Mouse (Mus musculus): Measurements from ENCODE around the gene Hp1bp3. TPM values are rescaled to one million over a fixed set of nuclear protein-coding genes. Genes with fewer than 3 reads are reported as not detected.
A peak's percentile ranks its signal among the peaks of the same experiment; 100 is the strongest.

The Hp1bp3 gene
- polyA plus RNA-seq (2016; fragmentation: Nextera tagmentation; extraction: Ambion mirVana), result 160 and 177 TPM in 2 replicates

DNA sequence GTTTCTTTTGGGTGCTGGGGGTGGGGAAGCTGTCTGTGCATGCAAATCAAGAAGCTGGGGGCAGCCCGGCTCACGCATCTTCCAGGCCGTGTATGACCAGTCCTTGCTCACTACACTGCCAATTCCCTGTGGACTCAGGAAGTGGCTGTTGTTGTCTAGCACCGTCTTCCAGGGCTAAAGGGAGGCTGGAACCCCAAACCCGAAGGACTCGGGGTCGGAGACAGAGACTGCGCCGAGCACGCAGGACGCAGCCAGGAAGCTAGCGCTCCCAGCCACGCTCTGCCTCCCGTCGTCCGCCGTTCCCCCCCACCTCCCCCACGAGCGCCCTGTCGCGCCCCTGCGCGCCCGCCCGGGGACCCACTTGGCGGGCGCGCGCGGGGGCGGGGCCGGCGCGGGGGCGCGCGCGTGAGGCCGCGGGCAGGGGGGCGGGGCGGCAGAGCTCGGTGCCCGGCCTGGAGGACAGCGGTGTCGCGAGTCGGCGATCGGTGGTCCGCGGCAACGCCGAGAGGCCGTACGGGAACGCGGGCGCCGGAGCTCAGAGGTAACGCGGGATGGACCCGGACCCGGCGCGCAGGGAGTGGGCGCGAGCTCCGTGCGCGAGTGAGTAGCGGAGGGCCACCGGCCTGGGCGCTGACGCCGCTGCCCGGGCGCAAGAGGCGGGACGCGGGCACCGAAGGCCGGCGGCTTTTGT lies at the start of gene Hp1bp3:
TSS of gene Hp1bp3 (plus strand) at position 97 of the 691 bp plus-strand sequence.
- peak; percentile 90 for DNase-seq (ENCODE audit: low spot score)
- peak within 1 kb of the TSS; percentile 99 for H3K4me3 ChIP-seq

DNA sequence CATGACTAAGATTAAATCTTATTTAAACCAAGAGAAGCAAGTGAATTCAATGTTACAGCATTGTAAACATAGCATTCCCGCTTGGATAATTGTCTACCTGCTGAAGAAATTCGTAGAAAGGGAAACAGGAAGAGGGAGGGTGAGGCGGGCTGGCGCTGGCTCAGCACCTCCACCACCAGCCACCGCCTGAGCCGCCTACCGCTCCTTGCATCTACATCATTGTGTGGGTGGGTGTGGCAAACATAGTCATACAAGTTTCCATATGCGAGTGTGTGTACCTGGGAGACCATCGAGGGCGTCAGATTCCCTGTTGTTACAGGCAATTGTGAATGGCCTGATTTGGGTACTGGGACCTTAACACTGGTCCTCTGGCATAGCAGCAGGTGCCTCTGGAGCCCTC lies 49.6 kb upstream of the Hp1bp3 start:
- peaks cover 99% of the 10 kb centered on the region for H3K36me3 ChIP-seq (replicated peaks)

More for the DNA sequence above, at the start of gene Hp1bp3:
- Histone ChIP-seq H3K4me1 (peaks cover 35% of the 10 kb centered on the region), H3K36me3 (replicated peaks) (peaks cover 30% of the 10 kb centered on the region), H3K27me3 (replicated peaks; ENCODE audit: low read depth, poor library complexity, severe bottlenecking) (no peaks in the 10 kb centered on the region), H3K27ac (replicated peaks) (peak within 1 kb of the TSS; percentile 100), H3K9me3 (no peaks in the 10 kb centered on the region)
- WGBS, result under 1% methylated on average over 84 of the region's 84 CpGs

DNA sequence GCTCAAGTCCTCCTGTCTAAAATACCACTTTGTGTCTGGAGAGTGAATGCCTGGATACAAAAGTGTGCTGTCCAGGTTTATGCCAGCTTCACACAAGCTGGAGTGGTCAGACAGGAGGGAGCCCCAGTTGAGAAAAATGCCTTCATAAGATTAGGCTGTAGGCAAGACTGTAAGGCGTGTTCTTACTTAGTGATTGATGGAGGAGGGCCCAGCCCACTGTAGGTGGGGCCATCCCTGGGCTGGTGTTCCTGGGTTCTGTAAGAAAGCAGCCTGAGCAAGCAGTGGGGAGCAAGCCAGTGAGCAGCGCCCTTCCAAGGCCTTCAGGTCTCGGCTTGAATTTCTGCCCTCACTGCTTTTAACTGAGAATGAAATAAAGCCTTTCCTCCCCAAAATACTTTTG lies 47.9 kb upstream of the Hp1bp3 start:
- Histone ChIP-seq H3K36me3 (replicated peaks) (peaks cover 99% of the 10 kb centered on the region), H3K4me3 (no peak overlapping the region), H3K9me3 (no peaks in the 10 kb centered on the region), H3K27ac (replicated peaks) (no peak overlapping the region), H3K27me3 (replicated peaks; ENCODE audit: low read depth, poor library complexity, severe bottlenecking) (no peaks in the 10 kb centered on the region), H3K4me1 (no peaks in the 10 kb centered on the region)
- no peak for DNase-seq (ENCODE audit: low spot score)
- 83% methylated on average over 3 of the region's 3 CpGs for WGBS

More for the DNA sequence above, 49.6 kb upstream of the Hp1bp3 start:
- DNase-seq (ENCODE audit: low spot score), result no peak
- no peak overlapping the region for H3K4me3 ChIP-seq
- no peaks in the 10 kb centered on the region for H3K4me1 ChIP-seq
- 95% methylated on average over 10 of the region's 10 CpGs for WGBS
- H3K9me3 ChIP-seq, result no peaks in the 10 kb centered on the region
- H3K27ac ChIP-seq (replicated peaks), result no peak overlapping the region
- no peaks in the 10 kb centered on the region for H3K27me3 ChIP-seq (replicated peaks; ENCODE audit: low read depth, poor library complexity, severe bottlenecking)

DNA sequence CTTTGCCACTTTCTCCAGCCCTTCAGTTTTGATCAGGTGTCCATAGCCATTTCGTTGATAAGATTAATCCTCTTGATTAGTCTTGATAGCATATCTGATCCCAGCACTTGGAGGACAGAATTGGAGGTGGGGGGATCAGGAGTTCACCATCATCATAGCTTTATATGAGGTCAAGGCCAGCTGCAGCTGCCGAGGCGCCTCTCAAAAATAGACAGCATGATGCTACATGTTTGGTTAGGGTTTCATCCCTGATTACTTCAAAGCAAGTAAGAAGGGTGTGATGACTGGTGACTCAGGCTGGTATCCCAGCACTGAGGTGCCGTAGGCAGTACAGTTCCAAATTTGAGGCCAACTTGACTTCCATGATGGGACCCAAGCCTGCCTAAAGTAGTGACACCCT lies 46.7 kb upstream of the Hp1bp3 start:
- Histone ChIP-seq H3K36me3 (replicated peaks) (peaks cover 100% of the 10 kb centered on the region), H3K4me1 (no peaks in the 10 kb centered on the region), H3K27me3 (replicated peaks; ENCODE audit: low read depth, poor library complexity, severe bottlenecking) (no peaks in the 10 kb centered on the region), H3K9me3 (no peaks in the 10 kb centered on the region), H3K27ac (replicated peaks) (no peak overlapping the region), H3K4me3 (no peak overlapping the region)
- DNase-seq (ENCODE audit: low spot score), result no peak
- 91% methylated on average over 4 of the region's 4 CpGs for WGBS

DNA sequence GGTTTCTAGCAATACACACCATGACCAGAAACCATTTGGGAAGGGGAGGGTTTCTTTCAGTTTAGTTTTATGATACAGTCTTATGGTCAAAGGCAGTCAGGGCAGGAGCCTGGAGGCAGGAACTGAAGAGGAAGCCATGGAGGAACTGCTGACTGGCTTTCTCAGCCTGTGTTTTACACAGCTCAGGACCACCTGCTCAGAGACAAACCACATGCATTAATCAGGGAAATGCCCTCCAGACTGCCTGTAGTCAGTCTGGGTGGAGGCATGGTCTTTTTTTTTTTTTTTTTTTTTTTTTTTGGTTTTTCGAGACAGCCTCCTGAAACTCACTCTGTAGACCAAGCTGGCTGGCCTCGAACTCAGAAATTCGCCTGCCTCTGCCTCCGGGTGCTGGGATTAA lies 43.4 kb upstream of the Hp1bp3 start:
- DNase-seq (ENCODE audit: low spot score), result no peak
- H3K4me1 ChIP-seq, result no peaks in the 10 kb centered on the region
- no peaks in the 10 kb centered on the region for H3K9me3 ChIP-seq
- no peaks in the 10 kb centered on the region for H3K27me3 ChIP-seq (replicated peaks; ENCODE audit: low read depth, poor library complexity, severe bottlenecking)
- peaks cover 100% of the 10 kb centered on the region for H3K36me3 ChIP-seq (replicated peaks)
- no peak overlapping the region for H3K4me3 ChIP-seq
- H3K27ac ChIP-seq (replicated peaks), result no peak overlapping the region
- 93% methylated on average over 4 of the region's 4 CpGs for WGBS

DNA sequence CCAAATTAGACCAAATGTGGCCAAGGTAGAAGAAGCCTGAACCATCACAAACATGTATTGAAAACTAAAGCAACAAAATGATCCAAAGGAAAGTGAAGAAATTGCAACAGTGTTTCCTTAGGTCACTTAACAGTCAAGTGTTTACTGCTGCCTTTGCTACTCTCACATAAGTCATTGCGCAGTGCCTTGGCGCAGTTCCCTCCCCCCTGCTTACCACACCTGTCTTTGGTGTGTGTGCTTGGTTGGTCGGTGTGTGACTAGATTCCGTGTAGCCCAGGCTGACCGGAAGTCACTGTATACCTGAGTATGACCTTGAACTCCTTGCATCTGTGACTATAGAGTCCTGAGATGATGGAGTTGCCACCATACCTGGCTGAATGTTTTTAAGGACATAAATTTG lies 36.7 kb upstream of the Hp1bp3 start:
- H3K4me3 ChIP-seq, result no peak overlapping the region
- H3K27ac ChIP-seq (replicated peaks), result no peak overlapping the region
- no peak for DNase-seq (ENCODE audit: low spot score)
- H3K4me1 ChIP-seq, result no peaks in the 10 kb centered on the region
- WGBS, result 95% methylated on average over 5 of the region's 5 CpGs
- H3K27me3 ChIP-seq (replicated peaks; ENCODE audit: low read depth, poor library complexity, severe bottlenecking), result no peaks in the 10 kb centered on the region
- H3K9me3 ChIP-seq, result no peaks in the 10 kb centered on the region
- H3K36me3 ChIP-seq (replicated peaks), result peaks cover 98% of the 10 kb centered on the region

DNA sequence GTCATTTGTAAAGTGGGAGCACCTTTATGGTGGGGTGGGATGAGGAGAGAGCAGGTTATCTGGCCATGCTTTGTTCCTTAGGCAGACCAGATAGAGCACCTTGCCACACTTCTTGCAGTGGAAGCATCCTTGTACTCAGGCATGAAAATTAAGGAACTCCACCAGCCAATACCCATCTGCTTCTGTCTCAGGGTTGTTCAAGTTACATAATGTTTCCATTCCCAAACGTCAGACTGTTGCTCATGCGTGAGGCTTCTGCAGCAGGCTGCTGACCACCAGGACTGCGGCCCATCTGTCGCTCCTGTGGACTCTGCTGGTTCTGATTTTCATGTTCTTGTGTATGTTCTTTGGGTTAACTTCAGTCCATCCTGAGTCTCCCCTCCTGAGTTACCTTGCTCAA lies 35.4 kb upstream of the Hp1bp3 start:
- whole genome bisulfite sequencing, result 94% methylated on average over 4 of the region's 4 CpGs
- no peak for DNase-seq (ENCODE audit: low spot score)
- Histone ChIP-seq H3K27ac (replicated peaks) (no peak overlapping the region), H3K4me3 (no peak overlapping the region), H3K9me3 (no peaks in the 10 kb centered on the region), H3K4me1 (no peaks in the 10 kb centered on the region), H3K36me3 (replicated peaks) (peaks cover 98% of the 10 kb centered on the region), H3K27me3 (replicated peaks; ENCODE audit: low read depth, poor library complexity, severe bottlenecking) (no peaks in the 10 kb centered on the region)

DNA sequence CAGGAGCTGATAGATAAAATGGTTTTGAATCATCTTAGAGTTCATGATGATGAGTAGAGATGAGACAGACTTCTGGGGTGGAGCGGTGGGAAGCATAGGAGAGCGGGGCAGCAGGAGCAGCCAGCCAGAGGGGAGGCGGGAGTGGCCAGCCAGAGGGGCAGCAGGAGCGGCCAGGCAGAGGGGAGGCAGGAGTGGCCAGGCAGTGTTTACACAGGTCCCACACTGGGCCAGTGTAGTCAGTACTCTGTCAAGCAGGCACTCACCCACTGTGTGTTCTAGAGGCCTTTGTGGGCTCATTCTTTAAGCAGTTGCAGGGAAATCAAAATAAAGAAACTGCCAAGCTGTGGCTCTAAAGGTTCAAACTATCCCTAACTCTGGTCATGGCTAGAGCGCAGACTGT lies 32.0 kb upstream of the Hp1bp3 start:
- WGBS, result 90% methylated on average over 5 of the region's 5 CpGs
- H3K27me3 ChIP-seq (replicated peaks; ENCODE audit: low read depth, poor library complexity, severe bottlenecking), result no peaks in the 10 kb centered on the region
- DNase-seq (ENCODE audit: low spot score), result no peak
- no peaks in the 10 kb centered on the region for H3K4me1 ChIP-seq
- no peak overlapping the region for H3K4me3 ChIP-seq
- no peak overlapping the region for H3K27ac ChIP-seq (replicated peaks)
- no peaks in the 10 kb centered on the region for H3K9me3 ChIP-seq
- peaks cover 98% of the 10 kb centered on the region for H3K36me3 ChIP-seq (replicated peaks)

DNA sequence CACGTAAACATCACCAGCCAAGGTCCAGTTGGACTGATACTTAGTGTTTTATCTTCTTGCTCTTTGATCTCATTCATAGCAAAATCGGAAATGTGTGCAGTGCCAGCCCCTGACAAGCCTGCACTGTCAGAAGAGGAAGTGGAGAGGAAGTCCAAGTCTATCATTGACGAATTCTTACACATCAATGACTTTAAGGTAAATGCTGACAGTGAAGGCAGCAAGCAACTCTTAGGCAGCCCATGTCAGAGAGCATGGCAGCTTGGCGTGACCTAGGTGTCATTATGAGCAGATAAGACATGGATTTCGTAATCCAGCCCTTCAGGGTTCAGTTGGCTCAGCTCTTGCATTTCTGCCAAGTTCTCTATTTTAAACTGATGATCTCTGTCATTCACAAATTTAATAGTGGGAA lies 31.5 kb upstream of the Hp1bp3 start:
- Histone ChIP-seq H3K4me1 (no peaks in the 10 kb centered on the region), H3K36me3 (replicated peaks) (peaks cover 99% of the 10 kb centered on the region), H3K4me3 (no peak overlapping the region), H3K9me3 (no peaks in the 10 kb centered on the region), H3K27me3 (replicated peaks; ENCODE audit: low read depth, poor library complexity, severe bottlenecking) (no peaks in the 10 kb centered on the region), H3K27ac (replicated peaks) (no peak overlapping the region)
- no peak for DNase-seq (ENCODE audit: low spot score)
- WGBS, result 89% methylated on average over 5 of the region's 5 CpGs

DNA sequence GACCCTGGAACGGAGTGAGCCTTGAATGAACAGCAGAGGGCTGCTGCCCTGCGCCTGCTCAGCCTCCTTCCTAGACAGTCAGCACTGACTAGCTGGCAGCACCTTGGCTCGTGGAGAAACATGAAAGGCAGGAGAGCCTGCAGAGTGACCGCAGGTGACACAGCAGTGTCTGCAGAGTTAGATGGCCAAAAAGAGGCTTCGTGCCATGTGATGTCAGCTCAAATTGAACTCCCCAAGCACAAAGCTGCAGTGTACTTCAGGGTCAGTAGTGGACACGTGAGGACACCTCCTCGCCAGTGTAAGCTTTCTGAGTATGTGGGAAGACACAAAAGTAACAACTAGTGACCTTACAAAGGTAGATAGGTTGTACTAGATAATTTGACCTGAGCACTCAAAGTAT lies 30.1 kb upstream of the Hp1bp3 start:
- WGBS, result 92% methylated on average over 7 of the region's 7 CpGs

DNA sequence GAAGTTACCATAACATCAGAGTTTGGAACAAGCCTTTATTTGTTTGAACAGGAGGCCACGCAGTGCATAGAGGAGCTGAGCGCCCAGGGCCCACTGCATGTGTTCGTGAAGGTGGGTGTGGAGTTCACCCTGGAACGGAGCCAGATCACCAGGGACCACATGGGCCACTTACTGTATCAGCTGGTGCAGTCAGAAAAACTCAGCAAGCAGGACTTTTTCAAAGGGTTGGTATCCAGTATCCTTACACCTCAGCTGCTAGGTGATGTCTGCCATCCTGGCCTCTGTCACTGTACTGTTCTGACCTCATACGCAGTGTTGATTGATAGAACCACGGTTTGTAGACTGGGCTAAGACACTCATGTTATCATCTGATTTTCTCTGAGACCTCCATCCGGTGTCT lies 28.1 kb upstream of the Hp1bp3 start:
- Histone ChIP-seq H3K4me3 (no peak overlapping the region), H3K27me3 (replicated peaks; ENCODE audit: low read depth, poor library complexity, severe bottlenecking) (no peaks in the 10 kb centered on the region), H3K36me3 (replicated peaks) (peaks cover 99% of the 10 kb centered on the region), H3K9me3 (no peaks in the 10 kb centered on the region), H3K4me1 (no peaks in the 10 kb centered on the region), H3K27ac (replicated peaks) (no peak overlapping the region)
- WGBS, result 95% methylated on average over 7 of the region's 7 CpGs
- DNase-seq (ENCODE audit: low spot score), result no peak

More for the DNA sequence above, 30.1 kb upstream of the Hp1bp3 start:
- Histone ChIP-seq H3K36me3 (replicated peaks) (peaks cover 99% of the 10 kb centered on the region), H3K4me3 (no peak overlapping the region), H3K27ac (replicated peaks) (no peak overlapping the region), H3K9me3 (no peaks in the 10 kb centered on the region), H3K4me1 (no peaks in the 10 kb centered on the region), H3K27me3 (replicated peaks; ENCODE audit: low read depth, poor library complexity, severe bottlenecking) (no peaks in the 10 kb centered on the region)
- DNase-seq (ENCODE audit: low spot score), result no peak

DNA sequence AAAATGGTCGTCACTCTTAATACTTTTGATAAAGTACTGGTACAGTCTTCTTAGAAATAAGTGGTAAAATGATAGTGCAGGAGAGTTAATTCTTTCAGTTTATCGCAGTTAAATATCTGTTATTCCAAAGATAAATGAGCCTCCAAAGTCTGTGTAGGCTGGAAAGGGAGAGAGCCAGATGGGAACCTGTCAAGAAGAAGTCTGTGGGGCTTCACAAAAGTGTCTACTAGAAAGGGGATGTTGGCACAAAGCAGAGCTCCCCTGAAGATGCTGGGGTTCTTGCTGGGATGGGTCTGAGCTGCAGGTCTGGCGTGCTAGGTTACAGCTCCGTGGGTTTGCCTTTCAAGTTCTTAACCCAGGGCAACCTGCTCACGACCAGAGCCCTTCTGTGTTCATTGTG lies 23.5 kb upstream of the Hp1bp3 start:
- DNase-seq (ENCODE audit: low spot score), result no peak
- Histone ChIP-seq H3K27me3 (replicated peaks; ENCODE audit: low read depth, poor library complexity, severe bottlenecking) (no peaks in the 10 kb centered on the region), H3K36me3 (replicated peaks) (peaks cover 98% of the 10 kb centered on the region), H3K4me3 (no peak overlapping the region), H3K9me3 (no peaks in the 10 kb centered on the region), H3K4me1 (no peaks in the 10 kb centered on the region), H3K27ac (replicated peaks) (no peak overlapping the region)
- WGBS, result 91% methylated on average over 5 of the region's 5 CpGs

DNA sequence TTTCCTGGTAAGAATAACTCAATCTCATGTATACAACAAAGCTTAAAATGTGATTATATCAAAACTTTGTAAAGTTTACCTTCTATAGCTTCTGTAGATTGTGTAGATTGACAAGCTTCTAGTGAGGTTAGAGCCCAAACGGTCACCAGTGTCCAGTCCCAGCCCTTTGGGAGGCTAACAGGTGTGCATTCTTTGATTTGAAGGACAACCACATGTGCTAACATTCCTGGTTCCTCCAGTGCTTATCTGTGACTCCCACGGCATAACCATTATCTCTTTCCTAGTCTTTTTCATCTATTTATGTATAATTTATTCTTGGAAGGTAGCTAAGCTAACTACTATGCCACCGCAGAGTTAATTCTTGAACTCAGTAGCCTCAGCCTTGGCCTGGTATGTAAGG lies 15.3 kb upstream of the Hp1bp3 start:
- H3K27me3 ChIP-seq (replicated peaks; ENCODE audit: low read depth, poor library complexity, severe bottlenecking), result no peaks in the 10 kb centered on the region
- peaks cover 100% of the 10 kb centered on the region for H3K36me3 ChIP-seq (replicated peaks)
- H3K9me3 ChIP-seq, result no peaks in the 10 kb centered on the region
- no peak overlapping the region for H3K27ac ChIP-seq (replicated peaks)
- 90% methylated on average over 3 of the region's 3 CpGs for WGBS
- no peak overlapping the region for H3K4me3 ChIP-seq
- DNase-seq (ENCODE audit: low spot score), result no peak
- H3K4me1 ChIP-seq, result no peaks in the 10 kb centered on the region
